Mouse (Mus musculus) layer of hippocampus, adult 11-12 months (tissue): ENCODE measurements at regions not wholly inside any gene's neighbourhood (a gene's known extent, or its start where the extent isn't known, plus 50 kb on each side); places are given as distances from the start of the nearest gene placed in this dataset.

Experiments
- DNase-seq: peaks from one replicate; pipeline ENCODE4 v3.0.0; 2022; ENCODE audit warnings: low spot score

DNA sequence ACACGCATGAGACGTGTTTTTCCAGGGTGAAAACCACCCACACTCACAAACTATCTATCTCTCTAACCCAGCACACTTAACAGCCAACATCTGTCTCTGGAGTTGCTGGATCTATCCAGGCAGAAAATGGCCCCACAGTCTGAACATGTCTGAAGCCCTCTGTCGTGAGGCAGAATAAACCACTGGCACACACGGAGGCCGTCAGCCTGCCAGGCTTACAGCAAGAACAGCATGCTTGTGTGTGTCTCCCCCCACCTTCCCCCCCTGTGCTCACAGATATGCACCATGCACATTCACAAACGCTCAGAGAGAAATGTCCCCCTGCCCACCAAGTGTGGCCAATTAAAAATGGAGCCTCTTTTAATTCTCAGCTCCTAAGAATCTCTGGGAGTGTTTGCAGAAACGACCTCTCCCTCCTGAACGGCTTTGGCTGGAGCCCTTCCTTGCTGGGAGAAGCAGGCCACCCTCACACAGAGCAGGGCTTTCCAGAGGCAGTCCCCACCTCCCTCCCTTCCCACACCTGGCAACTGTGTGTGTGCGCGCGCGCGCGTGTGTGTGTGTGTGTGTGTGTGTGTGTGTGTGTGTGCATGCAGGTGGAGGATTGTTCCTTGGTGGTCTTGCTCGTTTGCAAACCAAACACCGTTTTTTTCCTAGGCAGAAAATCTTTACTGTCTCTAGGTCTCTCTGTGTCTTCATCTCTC, 88.7 kb downstream of the Edn3 start:
- no peak for DNase-seq

DNA sequence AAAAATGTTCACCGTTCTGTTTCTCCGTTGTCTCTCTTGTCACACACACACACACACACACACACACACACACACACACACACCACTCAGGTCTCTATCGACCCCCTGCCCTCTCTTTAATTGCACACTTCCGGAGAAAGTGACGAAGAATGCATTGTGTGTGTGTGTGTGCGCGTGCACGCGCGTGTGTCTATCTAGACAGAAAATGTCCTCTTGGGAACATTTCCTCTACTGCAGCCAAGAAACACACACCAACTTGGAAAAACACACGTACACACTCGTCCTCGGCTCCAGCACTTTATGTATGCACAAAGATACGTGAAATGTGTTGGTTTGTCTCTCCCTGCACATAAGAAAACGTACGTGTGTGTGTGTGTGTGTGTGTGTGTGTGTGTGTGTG, 90.4 kb downstream of the Edn3 start:
- DNase-seq: no peak

DNA sequence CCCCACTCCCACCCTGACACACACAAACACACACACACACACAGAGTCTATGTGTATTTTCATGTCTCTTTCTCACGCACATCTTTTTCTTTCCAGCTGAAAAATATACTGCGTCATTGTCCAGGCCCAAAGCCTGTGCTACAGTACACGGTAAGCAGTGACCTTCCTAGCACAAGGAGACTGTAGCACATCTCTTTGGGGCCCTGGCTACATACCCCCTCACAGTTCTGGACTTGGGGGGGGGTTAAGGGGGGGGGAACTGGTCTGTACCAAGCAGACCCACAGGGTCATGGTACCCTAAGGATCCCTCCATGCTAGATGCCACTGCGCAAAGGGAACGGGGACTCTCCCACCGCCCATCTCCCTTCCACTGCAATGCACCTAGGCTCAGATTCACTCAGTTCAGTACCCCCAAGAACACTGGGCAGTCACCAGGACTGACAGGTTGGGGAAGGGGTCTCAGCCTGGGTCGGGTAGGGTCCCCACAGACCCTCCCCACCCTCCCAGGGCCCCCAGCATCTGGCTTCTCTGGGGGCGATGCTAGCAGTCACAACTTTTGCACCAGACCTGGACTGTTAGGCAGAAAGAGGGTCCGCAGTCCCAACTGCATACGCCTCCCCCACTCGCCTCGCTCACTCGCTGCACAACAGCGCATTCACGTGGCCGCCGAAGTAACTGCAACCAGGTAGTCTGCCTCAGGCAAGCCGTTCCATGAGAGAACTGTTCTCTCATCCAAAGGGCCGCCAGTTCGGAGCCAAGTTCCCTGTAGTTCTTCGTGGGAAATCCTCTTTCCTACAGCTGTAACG, 91.3 kb downstream of the Edn3 start:
- peak; percentile 67 for DNase-seq

GRCm38 (mm10) chr2:174853786-174854185, 93.4 kb downstream of the Edn3 start:
- DNase-seq: no peak

DNA sequence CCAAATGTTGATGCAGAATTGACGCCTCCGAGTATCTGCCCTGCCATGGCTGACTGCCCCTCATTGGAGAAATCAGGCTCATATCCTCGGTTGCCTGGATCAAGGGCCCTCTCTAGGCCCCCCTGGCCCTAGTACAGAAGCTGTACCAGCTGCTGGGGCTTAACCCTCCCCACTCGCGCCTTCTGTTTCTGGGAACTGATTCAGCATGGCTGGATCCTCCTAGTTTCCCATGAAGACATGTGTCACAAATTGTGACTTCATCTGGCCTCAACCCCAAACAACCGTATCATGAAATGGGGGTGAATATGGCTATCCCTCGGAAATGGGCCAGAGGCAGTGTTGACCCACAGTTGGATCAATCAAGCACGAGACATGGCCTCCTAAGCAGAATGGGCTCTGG, 95.1 kb downstream of the Edn3 start:
- DNase-seq: no peak

DNA sequence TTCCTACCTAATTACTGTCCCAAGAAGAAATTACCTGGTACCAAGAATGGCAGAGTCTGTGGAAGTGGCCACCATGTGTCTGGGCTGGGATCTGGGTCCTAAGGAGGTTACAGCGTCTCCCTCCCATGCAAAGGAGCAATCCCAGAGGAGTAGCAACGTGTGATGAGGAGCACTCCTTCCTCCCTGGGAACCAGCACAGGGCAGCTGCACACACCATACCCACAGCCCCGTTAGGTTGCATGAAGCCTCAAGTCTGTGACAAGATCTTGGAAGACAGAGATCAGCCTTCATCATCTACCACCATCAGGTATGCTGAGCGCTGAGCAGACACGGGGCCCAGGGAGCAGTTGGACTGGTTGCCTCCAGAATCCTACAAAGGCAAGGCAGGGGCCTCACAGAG, 95.7 kb downstream of the Edn3 start:
- DNase-seq: no peak

DNA sequence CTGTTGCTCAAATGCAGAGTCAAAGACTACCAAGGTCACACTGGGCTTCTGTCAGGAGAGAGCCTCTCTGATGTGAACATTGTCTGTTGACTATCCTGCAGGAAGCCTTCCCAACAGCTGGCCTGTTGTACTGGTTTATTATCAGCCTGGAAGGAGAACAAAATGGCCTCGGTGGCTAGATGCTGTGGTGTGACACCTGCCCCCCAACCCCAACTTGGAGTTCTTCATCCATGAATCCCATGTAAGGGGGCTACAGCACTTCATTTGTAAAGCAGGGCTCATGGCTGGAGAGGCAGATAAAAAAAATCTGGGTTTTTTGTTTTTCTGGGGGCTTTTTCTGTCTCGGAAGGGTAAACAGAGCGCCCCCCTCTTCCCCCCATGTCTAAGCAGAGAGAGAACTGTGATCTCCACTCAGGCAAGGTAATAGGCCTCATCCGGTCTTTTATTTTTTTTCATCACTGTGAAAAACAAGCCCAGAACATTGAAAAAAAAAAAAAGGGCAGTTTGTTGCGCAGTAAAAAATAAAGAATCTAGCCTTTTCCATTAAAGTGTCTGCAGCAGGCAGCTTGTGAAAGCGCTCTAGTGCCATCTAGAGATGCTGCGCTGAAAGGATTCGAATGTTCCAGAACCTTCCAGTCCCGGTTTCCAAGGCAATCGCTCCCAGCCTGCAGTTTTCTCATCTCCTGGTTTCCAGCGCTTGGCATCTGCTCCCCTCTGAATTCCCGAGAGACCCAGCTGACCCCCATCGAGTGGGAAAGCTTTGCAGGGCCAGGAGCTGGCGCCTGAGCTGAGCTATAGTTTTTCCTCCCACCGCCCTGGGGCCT, 97.8 kb downstream of the Edn3 start:
- peak; percentile 85 for DNase-seq

DNA sequence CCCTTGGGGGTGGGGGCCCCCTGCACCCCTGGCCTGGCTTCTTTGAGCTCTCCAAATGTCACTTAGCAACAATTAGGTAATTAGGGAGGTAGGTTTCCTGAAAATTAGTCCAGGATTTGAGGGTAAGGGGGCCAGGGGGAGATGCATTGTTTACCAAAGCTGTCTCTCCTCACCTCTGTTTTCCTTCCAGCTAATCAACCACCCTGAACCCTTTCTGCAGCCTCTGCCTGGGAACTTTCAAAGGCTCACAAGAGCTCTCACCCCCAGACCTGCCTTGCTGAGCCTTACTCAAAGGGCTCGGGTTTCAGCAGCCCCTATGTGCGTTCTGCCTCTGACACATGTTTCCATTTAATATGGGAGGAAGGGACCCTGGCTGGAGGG, 98.4 kb downstream of the Edn3 start:
- DNase-seq: no peak

DNA sequence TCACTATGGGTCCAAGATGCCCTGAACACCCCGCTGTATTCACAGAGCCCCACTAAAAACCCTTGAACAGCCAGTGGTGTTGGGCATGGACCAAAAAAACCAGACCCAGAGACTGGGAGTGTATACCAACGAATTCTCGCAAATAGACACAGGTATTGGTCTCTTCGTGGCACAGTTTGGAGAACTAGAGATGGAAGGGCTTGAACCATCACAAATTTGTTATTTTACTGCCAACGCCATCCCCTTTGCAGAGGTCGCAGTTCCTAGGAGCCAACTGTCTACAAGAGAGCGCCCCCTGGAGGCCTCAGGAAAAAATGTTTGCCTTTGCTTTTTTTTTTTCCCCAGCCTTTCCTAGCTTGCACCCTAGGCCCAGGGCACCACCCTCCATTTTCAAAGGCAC, 99.1 kb downstream of the Edn3 start:
- peak; percentile 16 for DNase-seq

GRCm38 (mm10) chr2:174864657-174865056, 104.2 kb downstream of the Edn3 start:
- DNase-seq: no peak

DNA sequence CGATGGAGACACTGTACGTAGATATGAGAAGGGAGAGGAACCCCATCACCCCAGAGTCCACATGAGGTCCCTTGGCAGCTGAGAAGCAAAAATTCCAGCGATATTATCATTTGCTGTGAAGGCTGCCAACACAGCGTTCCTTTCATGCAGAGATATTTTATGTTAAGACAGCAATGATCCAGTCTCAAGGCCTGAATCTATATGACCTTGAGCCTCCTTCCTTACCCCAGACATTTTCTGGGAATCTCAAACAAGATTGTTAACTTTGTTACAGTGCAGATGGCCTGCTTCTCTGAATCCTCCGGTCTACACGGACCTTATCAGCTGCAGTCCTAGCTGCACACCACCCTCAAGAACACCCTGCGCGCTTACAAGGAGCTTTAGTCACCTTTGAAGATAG, 106.1 kb downstream of the Edn3 start:
- DNase-seq: no peak

DNA sequence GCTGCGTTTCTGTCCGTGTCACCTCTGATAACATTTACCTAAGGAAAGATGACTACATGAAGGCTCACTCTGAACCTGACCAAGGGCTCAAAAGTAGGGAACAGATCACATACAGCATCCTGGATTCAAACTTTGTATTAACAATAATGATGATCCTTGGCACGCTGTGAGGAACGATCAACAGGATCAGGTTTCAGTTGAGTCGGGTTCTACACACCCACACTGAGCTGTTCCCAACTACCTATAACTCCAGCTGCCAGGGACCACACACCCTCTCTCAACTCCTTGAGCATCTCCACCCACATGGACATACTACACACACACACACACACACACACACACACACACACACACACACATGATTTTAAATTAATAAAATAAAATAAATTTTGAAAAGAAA, 107.0 kb downstream of the Edn3 start:
- no peak for DNase-seq

GRCm38 (mm10) chr2:174868186-174868585, 107.8 kb downstream of the Edn3 start:
- DNase-seq: no peak

- DNase-seq: no peak
Measured at GRCm38 (mm10) chr2:174868743-174869369, 108.4 kb downstream of the Edn3 start.

- no peak for DNase-seq
Measured at GRCm38 (mm10) chr2:174870284-174870683, 109.9 kb downstream of the Edn3 start.

GRCm38 (mm10) chr2:174871225-174871624, 110.8 kb downstream of the Edn3 start:
- DNase-seq: no peak

DNA sequence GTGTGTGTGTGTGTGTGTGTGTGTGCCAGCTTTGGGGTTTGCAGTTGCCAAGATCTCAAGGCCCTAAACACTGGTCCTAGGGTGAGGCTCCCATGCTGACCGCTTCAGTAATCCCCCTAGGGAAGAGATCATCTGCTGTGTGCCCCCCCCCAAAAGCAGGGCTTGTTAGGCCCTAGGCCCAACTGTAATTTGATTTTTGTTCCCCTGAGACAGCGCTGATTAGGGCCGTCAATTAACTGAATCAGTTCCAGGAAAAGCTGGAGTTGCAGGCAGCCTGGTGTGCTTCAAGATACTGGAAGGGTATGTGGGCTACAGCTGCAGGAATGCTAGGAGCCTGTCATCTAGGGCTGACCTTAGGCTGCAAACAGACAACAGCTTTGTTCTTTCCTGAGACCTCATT, 111.4 kb downstream of the Edn3 start:
- no peak for DNase-seq

- DNase-seq: no peak
Measured at GRCm38 (mm10) chr2:174876886-174877285, 116.5 kb downstream of the Edn3 start.

DNA sequence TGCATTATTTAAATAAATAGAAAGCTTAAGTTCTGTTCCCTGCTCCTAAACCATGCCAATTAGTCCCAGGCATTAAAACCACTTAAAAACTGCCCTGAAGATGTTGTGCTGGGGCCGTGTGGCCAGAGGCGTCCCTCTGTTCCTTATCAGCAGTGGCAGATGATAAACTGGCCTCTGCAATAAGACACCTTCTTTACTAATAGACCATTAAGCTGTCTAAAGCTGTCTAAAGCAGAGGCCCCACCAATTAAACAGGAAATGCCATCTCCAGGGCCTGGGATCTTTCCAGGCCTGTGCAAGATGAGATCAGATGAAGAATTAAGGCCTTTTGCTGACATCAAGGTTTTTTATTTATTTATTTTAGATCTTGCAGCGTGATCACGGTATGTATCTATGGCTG, 118.6 kb downstream of the Edn3 start:
- DNase-seq: no peak

- no peak for DNase-seq
Measured at GRCm38 (mm10) chr2:174880659-174881058, 120.2 kb downstream of the Edn3 start.

DNA sequence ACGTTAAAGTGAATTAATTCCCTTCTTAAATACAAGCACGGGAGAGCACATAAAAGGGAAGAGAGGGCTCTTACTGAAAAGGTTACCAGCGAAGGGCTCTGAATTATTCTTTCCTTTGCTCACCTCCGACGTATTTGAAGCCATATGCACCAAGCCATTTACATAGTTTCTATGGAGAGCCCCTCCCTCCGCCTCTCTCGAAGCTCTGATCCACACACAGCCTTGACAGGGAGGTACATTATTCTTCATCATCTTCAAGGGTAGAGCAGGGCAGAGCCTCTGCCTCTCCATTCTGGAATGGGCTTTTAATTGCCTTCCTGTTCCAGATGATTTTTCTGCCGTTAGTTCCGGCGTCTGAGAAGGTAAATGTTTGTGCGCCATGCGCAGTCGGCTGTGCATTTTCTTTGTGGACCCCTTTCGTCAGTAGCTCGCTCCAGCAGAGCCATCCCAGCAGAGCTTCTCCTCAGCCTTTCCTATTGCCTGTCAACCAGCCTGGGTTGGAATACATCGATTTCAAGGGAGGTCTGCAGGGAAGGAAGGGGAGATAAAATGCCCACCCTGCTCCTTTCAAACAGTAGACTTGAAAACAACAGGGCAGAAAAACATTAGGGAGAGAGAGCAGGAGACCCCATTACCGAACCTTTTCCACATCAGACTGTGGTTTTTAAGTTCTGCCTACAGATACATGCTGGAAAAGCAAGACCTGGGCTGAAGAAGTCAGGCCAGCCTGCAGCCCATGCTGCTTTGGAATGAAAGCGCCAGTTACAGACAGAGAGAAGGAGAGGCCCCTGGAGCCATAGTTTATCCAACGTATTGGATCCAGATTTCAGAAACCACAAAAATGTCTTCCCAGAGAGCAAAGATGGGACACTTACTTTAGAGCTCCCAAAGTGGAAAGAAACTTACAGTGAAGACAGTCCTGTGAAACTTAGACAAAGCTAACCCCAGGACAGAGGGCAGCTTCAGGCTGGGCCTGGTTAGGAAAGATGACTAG, 124.1 kb downstream of the Edn3 start:
- no peak for DNase-seq
